Mouse (Mus musculus) cerebellum, adult 9-10 months (tissue): Measurements from ENCODE around the gene 4930451I11Rik.

ENCODE experiments used
- DNase-seq: peaks from one replicate; pipeline ENCODE4 v3.0.0; 2022

Gene 4930451I11Rik

GRCm38 (mm10) chr7:126832036-126832598 is 678 bp upstream of the 4930451I11Rik start:
- DNase-seq, result peak; percentile 88

- DNase-seq, result no peak
Measured at GRCm38 (mm10) chr7:126825952-126826351, 5.5 kb downstream of the 4930451I11Rik start.

DNA sequence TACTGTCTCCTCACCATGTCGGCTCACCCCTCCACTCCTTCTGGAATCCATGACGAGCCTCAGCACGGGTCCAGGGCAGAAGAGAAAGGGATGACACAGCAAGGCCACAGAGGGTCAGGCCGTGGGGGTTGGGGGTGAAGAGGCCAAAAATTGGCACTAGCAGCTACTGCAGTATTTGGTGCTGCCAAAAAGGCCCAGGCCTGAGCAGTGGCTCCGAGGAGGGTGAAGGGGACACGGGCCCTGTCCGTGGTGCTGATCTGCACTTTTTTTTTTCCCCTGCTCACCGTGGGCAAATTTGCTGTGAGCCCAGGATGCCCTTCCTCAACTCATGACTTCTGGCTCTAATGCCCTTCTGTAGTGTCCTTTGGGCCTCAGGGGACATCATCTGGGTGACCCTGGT is 6.0 kb downstream of the 4930451I11Rik start:
- no peak for DNase-seq

GRCm38 (mm10) chr7:126823940-126824339 is 7.5 kb downstream of the 4930451I11Rik start:
- DNase-seq, result peak; percentile 63

- peak; percentile 67 for DNase-seq
Measured at GRCm38 (mm10) chr7:126823202-126823711, 8.2 kb downstream of the 4930451I11Rik start.

DNA sequence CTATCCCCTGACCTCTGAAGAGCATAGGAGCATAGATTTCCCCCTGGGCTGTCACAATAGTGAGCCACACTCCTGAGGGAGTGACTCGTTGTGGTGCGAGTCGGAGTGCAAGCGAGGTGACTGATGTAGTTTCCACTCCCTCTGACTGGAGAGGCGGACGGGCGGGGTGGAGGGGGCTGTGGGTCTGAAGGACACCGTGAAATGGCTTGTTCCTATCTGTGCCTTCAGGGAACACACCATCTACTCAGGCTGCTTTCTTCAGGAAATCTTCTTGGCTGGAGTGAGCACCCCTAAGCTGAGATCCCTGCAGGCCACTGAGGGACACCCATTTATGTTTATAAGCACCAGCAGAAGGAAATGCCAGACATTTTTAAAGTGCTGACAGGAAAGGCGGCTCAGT is 8.7 kb downstream of the 4930451I11Rik start:
- DNase-seq, result peak; percentile 67

- peak; percentile 94 for DNase-seq
Measured at GRCm38 (mm10) chr7:126821835-126822511, 9.5 kb downstream of the 4930451I11Rik start.

DNA sequence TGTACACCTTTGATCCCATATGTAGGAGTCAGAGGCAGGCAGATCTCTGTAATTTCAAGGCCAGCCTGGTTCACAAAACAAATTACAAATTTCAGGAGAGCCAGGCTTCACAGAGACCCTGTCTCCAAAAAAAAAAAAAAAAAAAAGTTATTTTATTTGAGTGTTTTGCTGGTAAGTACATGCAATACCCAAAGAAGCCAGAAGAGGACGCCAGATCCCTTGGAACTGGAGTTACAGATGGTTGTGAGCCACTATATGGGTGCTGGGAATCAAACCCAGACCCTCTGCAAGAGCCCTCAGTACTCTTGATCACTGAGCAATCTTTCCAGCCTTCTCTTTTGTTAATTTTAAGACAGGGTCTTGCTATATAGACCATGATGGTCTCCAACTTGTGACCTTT is 12.6 kb downstream of the 4930451I11Rik start:
- DNase-seq, result no peak

- DNase-seq, result no peak
Measured at GRCm38 (mm10) chr7:126817595-126817994, 13.8 kb downstream of the 4930451I11Rik start.

DNA sequence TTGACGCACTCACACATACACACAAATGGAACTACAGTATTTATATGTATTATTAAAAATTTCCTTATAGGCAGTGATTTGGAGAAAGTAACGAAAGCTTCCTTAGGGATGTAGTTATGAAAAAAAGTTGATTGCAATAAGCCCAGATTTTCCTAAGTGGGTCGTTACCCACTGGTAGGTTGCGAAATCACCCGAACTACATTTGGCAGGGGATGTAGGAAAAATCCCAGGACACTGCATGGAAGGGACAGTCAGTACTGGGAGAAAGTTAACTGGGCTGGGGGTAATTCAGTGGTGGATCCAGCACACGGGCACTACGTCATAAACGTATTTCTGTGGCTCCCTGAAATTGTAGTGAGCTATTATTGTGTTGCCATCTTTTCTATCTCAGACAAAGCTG is 14.9 kb downstream of the 4930451I11Rik start:
- no peak for DNase-seq

- no peak for DNase-seq
Measured at GRCm38 (mm10) chr7:126815726-126816222, 15.7 kb downstream of the 4930451I11Rik start.

DNA sequence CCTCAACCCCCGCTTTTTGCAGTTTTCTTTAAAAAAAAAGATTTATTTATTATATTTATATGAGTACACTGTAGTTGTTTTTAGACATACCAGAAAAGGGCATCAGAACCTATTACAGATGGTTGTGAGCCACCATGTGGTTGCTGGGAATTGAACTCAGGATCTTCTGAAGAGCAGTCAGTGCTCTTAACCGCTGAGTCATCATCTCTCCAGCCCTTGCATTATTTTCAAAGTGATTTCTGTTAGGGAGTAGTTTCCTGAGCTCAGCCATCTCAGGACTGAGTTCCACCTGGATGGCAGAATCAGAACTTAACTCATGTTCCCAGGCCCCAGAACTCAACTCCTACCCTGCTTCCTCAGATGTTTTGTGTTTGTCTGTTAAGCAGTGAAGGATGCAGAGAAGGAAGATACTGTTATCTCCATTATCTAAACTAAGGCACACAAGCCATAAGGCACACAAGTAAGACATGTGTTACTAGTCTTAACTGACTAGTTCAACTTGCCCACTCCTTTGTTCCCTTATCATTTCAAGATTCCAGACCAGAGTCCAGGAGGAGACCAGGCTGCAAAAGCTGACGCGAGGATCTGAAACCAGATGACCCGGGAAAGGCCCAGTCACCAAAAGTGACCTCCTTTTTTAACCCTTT is 21.6 kb downstream of the 4930451I11Rik start:
- no peak for DNase-seq

DNA sequence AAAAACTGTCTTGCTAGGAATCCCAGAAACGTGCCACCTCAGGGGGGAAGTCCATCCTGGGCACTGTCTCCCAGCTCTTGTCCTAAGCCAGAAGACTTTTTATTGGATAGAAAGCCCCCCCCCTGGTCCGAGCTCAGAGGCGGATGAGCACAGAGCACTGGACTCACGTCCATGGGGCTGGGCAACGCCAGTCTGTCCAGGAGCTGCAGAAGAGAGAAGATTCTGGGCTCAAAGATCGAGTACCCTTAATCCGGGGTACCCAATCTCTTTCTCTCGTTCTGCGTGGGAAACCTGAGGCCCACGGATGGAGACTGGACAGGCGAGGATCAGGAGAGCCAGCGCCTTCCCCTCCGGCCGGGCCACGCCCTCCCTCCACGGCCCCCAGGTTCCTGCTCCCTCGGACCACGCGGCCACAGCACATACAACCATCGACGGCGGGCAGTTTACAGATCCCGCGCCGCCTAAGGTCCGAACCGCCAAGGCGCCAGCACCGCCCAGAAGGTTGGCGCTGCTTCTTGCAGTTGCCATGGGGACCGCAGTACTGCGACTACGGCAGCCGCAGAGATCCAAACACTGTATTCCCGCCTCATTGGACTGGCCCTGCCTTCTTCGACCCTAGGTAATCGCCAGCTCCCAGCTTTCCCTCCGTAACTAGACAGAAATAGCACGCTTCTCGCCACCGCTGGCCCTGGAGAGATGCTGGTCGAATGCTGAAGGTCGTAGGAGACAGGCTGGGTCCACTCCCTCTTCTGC is 22.6 kb downstream of the 4930451I11Rik start:
- DNase-seq, result peak; percentile 90

DNA sequence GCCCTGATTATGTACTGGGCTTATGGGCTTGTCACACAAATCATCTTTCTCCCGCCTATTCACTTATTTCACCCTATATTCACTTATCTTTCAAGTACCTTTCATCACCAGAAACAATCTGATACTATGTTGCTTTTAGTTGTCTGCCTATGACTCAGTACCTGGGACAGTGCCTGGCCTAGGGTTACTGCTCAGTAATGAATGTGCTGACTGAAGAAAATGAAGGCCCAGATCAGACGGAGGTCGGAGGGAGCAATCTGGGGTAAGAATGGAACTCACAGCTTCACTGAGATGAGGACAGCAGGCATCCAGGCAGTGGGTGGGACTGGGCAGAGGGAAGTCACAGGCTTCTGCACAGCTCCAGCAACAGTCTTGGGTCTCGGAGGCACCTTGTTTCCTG is 24.0 kb downstream of the 4930451I11Rik start:
- no peak for DNase-seq

DNA sequence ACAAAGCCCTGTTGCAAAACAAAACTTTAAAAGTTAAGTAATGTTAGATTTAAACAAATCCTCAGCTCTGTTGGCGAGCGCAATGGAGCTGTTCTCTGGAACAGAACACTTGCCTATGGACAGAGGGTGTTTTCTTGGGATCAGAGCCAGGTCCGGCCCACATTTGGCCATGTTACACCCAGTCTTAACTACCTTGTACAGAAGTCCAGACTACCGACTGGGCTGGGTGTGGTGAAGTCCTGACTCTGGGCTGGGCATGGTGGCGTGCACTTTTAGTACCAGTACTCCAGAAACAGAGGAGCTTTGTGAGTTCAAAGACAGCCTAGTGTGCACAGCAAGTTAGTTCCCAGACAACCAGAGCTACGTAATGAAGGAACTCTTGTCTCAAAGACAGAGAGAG is 24.5 kb downstream of the 4930451I11Rik start:
- no peak for DNase-seq

DNA sequence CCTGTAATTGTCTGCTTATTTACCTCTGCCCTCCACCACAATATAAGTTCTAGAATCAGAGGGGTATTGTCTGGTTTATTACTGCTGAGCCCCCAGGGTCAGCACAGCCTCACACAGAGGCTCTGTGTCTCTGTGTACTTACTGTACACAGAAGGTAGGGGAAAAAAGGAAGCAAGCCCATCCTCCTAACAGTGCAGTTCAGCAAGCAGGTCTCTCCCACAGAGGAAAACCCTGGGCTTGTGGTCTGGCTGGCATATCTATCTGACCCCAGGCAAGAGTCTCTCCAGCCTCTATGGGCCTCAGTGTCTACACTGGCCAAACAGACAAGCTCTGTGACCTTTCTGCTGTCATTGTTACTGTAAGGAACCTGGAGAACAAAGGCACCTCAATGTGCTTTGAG is 27.7 kb downstream of the 4930451I11Rik start:
- no peak for DNase-seq

DNA sequence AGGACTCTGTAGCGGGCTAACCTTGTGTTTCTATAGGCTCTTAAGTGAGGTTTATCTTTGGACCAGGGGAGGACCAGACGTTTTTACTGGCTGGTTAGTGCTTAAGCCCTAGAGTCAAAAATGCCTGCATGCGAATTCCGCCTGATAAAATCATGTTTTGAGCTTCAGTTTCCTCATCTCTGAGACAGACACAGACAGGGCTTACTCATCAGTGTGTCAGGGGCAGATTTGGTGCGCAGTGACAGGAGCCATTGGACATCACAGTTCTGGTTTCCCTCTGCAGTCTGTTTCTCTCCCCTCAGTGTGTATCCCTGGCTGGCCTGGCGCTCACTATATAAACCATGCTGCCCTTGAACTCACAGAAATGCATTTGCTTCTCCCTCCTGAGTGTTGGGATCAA is 28.3 kb downstream of the 4930451I11Rik start:
- DNase-seq, result no peak

DNA sequence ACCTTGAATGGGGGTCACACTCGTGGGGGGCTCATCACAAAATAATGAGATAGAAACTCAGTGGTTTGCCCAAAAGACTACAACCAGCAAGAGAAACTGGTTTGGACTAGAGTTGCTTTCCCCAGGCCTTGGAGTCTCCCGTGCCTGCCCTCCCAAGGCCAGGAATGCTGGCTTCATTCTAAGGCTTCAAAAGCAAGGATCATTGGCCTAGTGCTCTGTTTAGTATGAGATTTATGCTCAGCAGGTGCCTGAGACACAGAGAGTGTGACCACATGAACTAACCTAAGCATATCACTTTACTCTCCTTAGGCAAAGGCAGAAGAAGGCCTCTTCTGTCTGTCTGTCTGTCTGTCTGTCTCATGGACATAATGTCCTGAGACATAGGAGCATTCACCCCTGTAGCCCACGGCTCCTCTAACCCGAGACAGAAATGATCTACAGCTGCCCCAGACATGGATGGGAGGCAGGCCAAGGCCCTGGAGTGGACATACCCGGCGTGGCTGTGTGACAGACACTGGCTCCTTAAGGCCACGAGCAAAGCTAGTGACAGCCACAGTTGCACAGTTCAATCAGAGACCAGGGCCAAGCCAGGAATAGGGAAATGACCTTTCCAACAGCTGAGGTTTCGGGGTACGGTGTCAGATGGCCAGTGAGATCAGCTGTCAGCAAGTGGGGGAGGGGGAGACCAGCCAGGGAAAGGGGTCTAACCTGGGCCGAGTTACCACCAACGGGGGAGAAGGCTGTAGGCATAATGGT is 29.1 kb downstream of the 4930451I11Rik start:
- no peak for DNase-seq

- DNase-seq, result no peak
Measured at GRCm38 (mm10) chr7:126801057-126801422, 30.4 kb downstream of the 4930451I11Rik start.

- peak; percentile 66 for DNase-seq
Measured at GRCm38 (mm10) chr7:126800269-126801056, 31.0 kb downstream of the 4930451I11Rik start.

- DNase-seq, result peak; percentile 84
Measured at GRCm38 (mm10) chr7:126799468-126800268, 31.8 kb downstream of the 4930451I11Rik start.
